Mouse (Mus musculus) adrenal gland, postnatal 4 days (tissue): Measurements from ENCODE around the gene Drd5. TPM values are rescaled to one million over a fixed set of nuclear protein-coding genes. Genes with fewer than 3 reads are reported as not detected.
A peak's percentile ranks its signal among the peaks of the same experiment; 100 is the strongest.

ENCODE experiments used
- DNase-seq, 2 experiments: peaks; one replicate each; pipeline ENCODE4 v3.0.0; 2021 to 2022; ENCODE audit warnings: low spot score in 2 of 2, mixed read lengths in 2 of 2
- long read RNA-seq, 2 experiments: library from polyadenylated mRNA; stranded (forward); transcript quantifications; one replicate each; pipeline ENCODE4 v2.0.0; 2021
- total RNA-seq, 2 experiments: library from RNA; stranded (reverse); gene quantifications; 2 replicates each; pipeline ENCODE4 v1.2.3; 2021

Drd5 gene
- not detected for total RNA-seq
- long read RNA-seq, experiment 1 = 0 reads
- long read RNA-seq, experiment 2 = 0 reads

GRCm38 (mm10) chr5:38318966-38319786, at the start of gene Drd5:
Drd5 (plus strand) TSS chr5:38319367.
- no peak for DNase-seq

- no peak for DNase-seq
Measured at GRCm38 (mm10) chr5:38270942-38271341, 48.2 kb upstream of the Drd5 start.

GRCm38 (mm10) chr5:38273831-38274230, 45.3 kb upstream of the Drd5 start:
- DNase-seq = no peak

- DNase-seq = no peak
Measured at GRCm38 (mm10) chr5:38275771-38276170, 43.4 kb upstream of the Drd5 start, which contains the start of gene Otop1. Otop1 (plus strand) TSS chr5:38275972.

GRCm38 (mm10) chr5:38276451-38276850, 42.7 kb upstream of the Drd5 start:
- no peak for DNase-seq

GRCm38 (mm10) chr5:38277098-38277866, 41.9 kb upstream of the Drd5 start:
- no peak for DNase-seq

- DNase-seq = no peak
Measured at GRCm38 (mm10) chr5:38277936-38278600, 41.1 kb upstream of the Drd5 start.

GRCm38 (mm10) chr5:38280075-38280474, 39.1 kb upstream of the Drd5 start:
- no peak for DNase-seq

GRCm38 (mm10) chr5:38285724-38286123, 33.4 kb upstream of the Drd5 start:
- no peak for DNase-seq

GRCm38 (mm10) chr5:38288476-38288875, 30.7 kb upstream of the Drd5 start:
- DNase-seq = no peak

GRCm38 (mm10) chr5:38301761-38302411, 17.3 kb upstream of the Drd5 start:
- DNase-seq = no peak

- no peak for DNase-seq
Measured at GRCm38 (mm10) chr5:38302651-38303050, 16.5 kb upstream of the Drd5 start.

GRCm38 (mm10) chr5:38305241-38305640, 13.9 kb upstream of the Drd5 start:
- no peak for DNase-seq

GRCm38 (mm10) chr5:38307255-38308101, 11.7 kb upstream of the Drd5 start:
- peak; percentile 67 to 76 for DNase-seq

GRCm38 (mm10) chr5:38308873-38309272, 10.3 kb upstream of the Drd5 start:
- DNase-seq = no peak

GRCm38 (mm10) chr5:38309795-38310194, 9.4 kb upstream of the Drd5 start:
- DNase-seq = no peak

GRCm38 (mm10) chr5:38333381-38333780, 14.2 kb downstream of the Drd5 start:
- no peak for DNase-seq

- no peak for DNase-seq
Measured at GRCm38 (mm10) chr5:38334582-38334981, 15.4 kb downstream of the Drd5 start.

GRCm38 (mm10) chr5:38343101-38343500, 23.9 kb downstream of the Drd5 start:
- no peak for DNase-seq
